Mouse (Mus musculus) spleen, adult 2 months (tissue): Measurements from ENCODE around the gene Klhdc7a.

ENCODE experiments used
- CTCF ChIP-seq: fragments of 200-500 bp; IDR thresholded peaks from 2 replicates; pipeline ENCODE4 v1.5.1; 2011; ENCODE audit warnings: mild to moderate bottlenecking, inconsistent platforms; ENCODE audit not compliant: insufficient read depth, insufficient read length, insufficient replicate concordance; ENCODE audit errors: extremely low read depth
- POLR2A ChIP-seq: fragments of 200-500 bp; IDR thresholded peaks from 2 replicates; pipeline ENCODE4 v1.6.1; 2011; ENCODE audit warnings: low read depth, low read length, inconsistent platforms

GRCm38 (mm10) chr4:139974506-139974905 is 6.7 kb upstream of the Klhdc7a start:
- TF ChIP-seq CTCF = no peak
- no peak for TF ChIP-seq POLR2A
